Mouse (Mus musculus) large intestine, adult 2 months (tissue): ENCODE measurements around the gene Dnajc10. TPM values are rescaled to one million over a fixed set of nuclear protein-coding genes. Genes with fewer than 3 reads are reported as not detected.

Source experiments
- DNase-seq: peaks from one replicate; pipeline ENCODE4 v3.0.0-alpha.2; 2012; ENCODE audit warnings: low read depth, low spot score
- WGBS: fragments of 180-500 bp; shearing (Covaris S2); methylation state at CpG from one replicate; pipeline ENCODE4 v1.1.7; 2018; 5-methylcytosine and 5-hydroxymethylcytosine counted together
- polyA plus RNA-seq: library from polyadenylated mRNA; depleted of rRNA; stranded (reverse); fragments of >200 nt; gene quantifications from 2 replicates; pipeline ENCODE4 v1.2.3, GENCODE M21; 2012; rRNA removed

Dnajc10 gene
- polyA plus RNA-seq, 1 experiment: 21.1 TPM

DNA sequence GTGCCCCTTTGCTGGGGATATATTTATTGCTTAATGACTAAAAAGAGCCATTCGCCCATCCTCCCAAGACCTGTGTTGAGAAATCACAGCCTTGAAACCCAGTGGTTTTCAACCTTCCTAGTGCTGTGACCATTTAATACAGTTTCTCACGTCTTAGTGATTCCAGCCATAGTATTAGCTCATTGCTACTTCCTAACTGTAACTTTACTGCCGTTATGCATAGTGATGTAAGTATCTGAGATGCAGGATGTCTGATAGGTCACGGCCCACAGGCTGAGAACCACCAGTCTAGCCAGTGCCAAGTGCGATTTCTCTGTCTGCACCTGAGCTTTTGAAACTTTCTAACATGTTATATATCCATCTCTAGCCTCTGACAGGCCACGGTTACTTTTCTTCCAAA, 12.0 kb downstream of the Dnajc10 start:
- 90% methylated on average over 6 of the region's 6 CpGs for WGBS
- DNase-seq: no peak

DNA sequence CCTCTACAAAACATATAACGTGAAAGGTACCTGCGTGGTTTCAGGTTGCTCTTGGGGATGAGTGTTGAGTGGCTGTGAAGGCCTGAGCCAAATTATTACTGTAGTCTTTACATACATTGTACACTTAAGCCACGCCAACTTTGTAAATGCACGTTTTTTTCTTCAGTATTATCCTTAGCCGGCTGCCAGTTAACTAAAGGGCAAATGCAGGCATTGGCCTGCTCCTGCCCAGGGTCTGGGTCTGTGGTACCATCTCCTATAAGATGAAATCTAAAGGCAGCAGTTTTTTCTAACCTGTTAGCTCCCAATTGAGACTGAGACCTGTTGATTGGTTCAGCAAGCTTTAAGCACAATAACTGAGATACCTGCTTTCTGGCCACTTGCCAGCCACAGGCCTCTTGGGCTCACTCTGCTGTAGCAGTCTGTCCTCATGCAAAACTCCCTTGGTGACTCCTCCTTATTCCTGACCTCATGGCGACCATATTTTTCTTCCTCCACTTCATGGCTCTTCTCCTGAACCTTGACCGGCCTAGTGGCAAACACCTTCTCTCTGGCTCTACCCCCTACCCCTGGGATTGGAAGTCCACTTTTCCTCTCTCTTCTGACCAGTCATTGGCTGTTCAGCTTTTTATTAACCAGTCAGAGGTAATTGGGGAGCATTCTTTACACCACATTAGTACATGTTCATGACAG, 13.8 kb downstream of the Dnajc10 start:
- no peak for DNase-seq
- 87% methylated on average over 7 of the region's 7 CpGs for WGBS

DNA sequence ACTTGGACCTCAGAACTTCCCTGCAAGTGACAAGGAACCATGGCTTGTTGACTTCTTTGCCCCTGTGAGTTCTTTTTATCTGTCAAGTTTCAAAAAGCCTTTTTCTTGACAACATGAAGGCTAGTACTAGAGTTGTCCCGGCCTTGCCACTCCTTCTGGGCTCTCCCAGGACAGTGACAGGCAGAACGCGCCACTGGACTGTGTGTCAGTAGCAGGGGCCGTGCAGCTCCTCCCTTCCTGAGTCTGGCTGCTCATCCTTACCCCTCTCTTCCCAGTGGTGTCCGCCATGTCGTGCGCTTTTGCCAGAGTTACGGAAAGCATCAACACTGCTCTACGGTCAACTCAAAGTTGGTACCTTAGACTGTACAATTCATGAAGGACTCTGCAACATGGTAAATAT, 25.3 kb downstream of the Dnajc10 start:
- WGBS: 97% methylated on average over 9 of the region's 9 CpGs
- no peak for DNase-seq

DNA sequence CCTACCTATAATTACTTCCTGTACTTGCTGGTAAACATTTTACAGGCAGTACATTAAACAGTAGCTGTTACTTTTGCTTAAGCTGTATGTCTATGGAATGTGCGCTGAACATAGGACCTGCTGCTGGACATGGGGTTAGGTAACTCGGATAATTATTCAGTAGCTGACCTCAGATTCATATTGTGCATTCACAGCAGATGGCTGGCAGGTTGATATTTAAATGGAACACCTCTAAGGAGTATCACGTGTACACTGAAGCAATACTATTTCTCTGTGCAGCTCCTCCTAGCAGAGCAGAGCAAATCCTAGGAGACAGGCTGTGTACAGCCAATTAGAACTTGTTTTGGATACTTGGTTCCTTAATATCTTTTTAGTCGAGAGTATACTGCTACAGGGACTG, 39.3 kb downstream of the Dnajc10 start:
- DNase-seq: no peak
- 79% methylated on average over 4 of the region's 4 CpGs for WGBS

DNA sequence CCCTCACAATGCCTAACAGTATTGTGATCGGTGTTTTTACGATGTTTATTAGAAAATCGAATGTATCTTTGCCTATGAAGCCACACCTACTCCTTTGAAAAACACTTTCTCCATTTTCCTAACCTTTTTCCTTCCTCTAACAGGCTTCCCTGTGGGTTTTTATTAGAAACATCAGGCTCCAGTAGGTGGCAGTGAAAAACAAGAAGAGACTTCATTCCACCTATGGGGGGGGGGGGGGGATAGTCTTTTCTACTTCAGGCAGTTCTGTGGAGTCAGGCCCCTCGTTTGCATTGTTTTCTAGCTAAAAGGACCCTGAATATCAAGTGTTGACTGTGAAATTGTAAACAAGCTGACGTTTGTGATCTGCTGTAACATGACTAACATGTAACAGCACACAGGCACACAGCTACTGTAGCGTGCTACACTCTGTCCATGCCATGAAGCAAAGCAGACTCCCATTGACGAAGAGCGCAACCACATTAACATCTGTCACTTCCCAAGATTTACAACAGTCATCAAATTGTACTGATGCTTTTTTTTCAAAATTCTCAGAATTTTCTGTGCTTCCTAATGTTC, 41.5 kb downstream of the Dnajc10 start:
- no peak for DNase-seq
- whole genome bisulfite sequencing: 37% methylated on average over 8 of the region's 8 CpGs

DNA sequence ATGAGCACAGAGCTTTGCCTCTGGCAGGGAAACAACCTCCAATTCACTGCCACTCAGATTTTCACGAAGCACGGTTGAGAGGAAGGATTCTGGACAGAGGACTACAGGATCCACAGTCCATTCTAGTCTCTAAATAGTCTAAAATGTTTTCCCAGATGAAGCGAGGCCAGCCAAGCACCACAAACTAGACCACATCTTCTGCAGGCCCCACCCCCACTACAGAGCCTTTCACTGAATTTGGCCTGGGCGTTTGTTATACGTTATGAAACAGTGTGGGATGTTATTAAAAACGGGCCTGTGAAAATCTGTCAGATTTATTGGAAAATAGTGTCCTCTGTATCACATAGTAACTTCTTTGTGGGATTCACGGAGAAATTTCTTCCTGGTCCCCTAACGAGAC, 56.2 kb downstream of the Dnajc10 start:
- WGBS: 72% methylated on average over 8 of the region's 8 CpGs
- no peak for DNase-seq

DNA sequence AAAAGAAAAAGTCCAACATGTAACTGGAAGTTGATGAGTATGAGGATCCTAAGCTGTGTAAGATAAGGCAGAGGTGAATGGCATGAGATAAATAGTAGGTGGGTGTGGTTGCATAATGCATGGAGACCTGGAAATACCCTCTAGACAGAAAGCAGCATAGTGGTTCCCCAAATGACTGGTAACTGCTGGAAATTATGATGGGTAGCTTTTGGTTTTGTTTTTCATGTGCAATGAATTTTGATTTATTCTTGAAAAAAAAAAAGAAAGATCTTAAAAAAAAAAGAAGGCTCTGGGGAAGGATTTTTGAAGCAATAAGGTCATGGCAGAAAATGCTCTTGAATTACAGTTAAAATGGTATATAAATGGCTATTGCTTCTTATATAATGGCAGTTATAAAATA, 59.6 kb downstream of the Dnajc10 start:
- no peak for DNase-seq

DNA sequence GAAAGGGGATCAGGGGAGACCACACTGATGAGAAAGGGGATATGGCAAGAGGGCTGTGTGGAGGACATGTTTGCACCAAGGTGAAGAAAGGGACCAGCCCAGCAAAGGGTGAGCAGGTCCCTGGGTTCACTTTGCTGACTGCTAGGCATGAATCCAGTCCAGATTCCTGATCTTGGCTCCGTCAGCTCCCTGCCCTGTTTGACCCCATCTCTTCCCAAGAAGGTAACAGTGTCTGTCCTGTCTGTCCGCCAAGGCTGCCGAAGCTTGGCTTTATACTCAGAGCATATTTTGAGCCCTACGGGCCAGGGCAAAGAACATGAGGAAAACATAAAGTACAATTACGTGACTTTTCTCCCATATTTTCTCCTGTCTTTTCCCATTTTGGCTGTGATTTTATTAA, 64.6 kb downstream of the Dnajc10 start:
- 91% methylated on average over 5 of the region's 5 CpGs for WGBS
- DNase-seq: no peak

GRCm38 (mm10) chr2:80384447-80384846, 69.2 kb downstream of the Dnajc10 start:
- no peak for DNase-seq
- WGBS: 29% methylated on average over 4 of the region's 4 CpGs

- WGBS: 93% methylated on average over 2 of the region's 2 CpGs
- no peak for DNase-seq
These were observed 71.0 kb downstream of the Dnajc10 start for GRCm38 (mm10) chr2:80386255-80386654.

GRCm38 (mm10) chr2:80387668-80388067, 72.4 kb downstream of the Dnajc10 start:
- DNase-seq: no peak
- WGBS: 65% methylated on average over 9 of the region's 9 CpGs

DNA sequence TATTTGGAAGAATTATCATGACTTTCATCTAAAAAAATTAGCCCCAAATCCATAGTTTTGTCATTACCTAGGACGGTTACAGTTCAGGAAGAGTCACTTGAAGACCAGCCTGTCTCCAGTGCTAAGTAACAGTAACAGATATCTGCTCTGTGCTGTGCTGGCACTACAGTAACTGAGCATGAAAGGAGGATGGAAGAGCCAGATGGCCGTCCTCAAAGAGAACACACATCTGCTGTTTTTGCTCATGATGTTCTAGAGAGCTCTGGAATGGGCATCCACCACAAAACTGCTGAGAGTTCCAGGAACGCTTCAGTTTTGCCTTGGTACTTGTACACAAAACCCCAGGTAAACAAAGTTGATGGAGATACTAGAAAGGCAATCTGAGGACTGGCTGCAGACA, 73.1 kb downstream of the Dnajc10 start:
- DNase-seq: no peak

GRCm38 (mm10) chr2:80396057-80396456, 80.8 kb downstream of the Dnajc10 start:
- no peak for DNase-seq
- 34% methylated on average over 7 of the region's 7 CpGs for WGBS

More for the DNA sequence above, 73.1 kb downstream of the Dnajc10 start:
- WGBS: 66% methylated on average over 3 of the region's 3 CpGs

DNA sequence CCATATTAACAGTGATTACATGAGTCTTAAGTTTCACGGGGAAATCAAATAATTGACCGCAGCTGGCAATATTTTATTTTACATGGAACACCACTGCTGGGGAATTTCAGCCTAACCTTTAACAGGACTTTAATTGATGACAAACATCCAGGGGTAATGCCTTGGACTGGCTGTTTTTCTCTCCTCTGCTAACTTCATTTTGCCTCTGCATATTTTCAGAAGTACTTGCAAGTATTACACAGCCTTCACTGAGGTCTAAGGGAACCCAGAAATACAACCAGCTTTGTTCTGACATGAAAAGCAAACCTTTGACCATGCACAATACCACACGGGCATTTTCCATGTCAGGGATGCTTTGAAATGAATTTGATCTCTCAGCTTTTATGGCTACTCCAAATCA, 81.6 kb downstream of the Dnajc10 start:
- 49% methylated on average over 3 of the region's 3 CpGs for WGBS
- no peak for DNase-seq

DNA sequence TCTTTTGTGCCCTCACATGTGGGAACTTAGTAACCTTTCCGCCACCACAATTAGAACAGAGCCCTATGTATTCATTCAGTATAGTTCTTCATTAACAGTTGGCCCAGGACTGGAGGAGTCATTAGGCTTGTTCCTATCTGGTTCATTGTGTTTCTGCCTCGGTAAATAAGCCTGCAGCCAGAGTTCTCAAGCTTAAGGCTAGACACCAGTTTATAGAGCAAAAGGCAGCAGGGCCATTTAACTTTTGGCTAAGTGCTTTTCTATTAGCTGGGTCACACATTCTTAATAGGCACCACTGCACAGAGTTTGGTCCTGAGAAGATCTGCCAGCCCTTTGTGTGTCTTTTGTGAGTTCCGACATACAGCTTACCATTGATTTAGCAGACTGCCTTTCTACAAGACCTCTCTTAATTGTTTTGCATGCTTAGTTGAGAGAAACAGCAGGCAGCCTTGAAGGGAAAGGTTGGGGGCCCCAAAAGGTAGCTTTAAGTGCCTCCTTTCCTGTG, 83.4 kb downstream of the Dnajc10 start:
- 50% methylated on average over 3 of the region's 3 CpGs for WGBS
- no peak for DNase-seq

Other genes starting within 250 kb of the Dnajc10 start
- 3.4 and 4.5 TPM in 2 replicates for gene Pde1a, start 186.0 kb upstream of the Dnajc10 start, polyA plus RNA-seq
- gene Prdx6b, start 23.0 kb upstream of the Dnajc10 start, polyA plus RNA-seq: not detected in 2 replicates
- gene Frzb, start 132.2 kb downstream of the Dnajc10 start, polyA plus RNA-seq: 0.63 and 1.3 TPM in 2 replicates